Mouse (Mus musculus) forebrain, embryonic 11.5 days (tissue): ENCODE data around the gene Kcna7. TPM values are rescaled to one million over a fixed set of nuclear protein-coding genes. Genes with fewer than 3 reads are reported as not detected.

Experiments
- ATAC-seq: fragments of 200-750 bp; cut with Nextera tagmentation; replicated peaks from 2 replicates; pipeline ENCODE4 v1.8.0; 2017; ENCODE audit warnings: moderate TSS enrichment; ENCODE audit not compliant: low FRiP score
- DNase-seq: peaks from one replicate; pipeline ENCODE4 v3.0.0-alpha.2; 2017; ENCODE audit warnings: low spot score
- H3K27ac ChIP-seq: fragments of 300-500 bp; sonication (generic); 2 replicates; pipeline ENCODE4 v1.5.1; 2014; ENCODE audit warnings: low read depth, low read length
- H3K27me3 ChIP-seq: fragments of 300-500 bp; sonication (generic); 2 replicates; pipeline ENCODE4 v1.6.1; 2014; ENCODE audit warnings: mild to moderate bottlenecking, low read length, mixed read lengths; ENCODE audit not compliant: control insufficient read depth, insufficient read depth
- H3K36me3 ChIP-seq: fragments of 300-500 bp; sonication (generic); 2 replicates; pipeline ENCODE4 v1.6.1; 2014; ENCODE audit warnings: mild to moderate bottlenecking, low read length, moderate library complexity, mixed read lengths; ENCODE audit not compliant: control insufficient read depth, insufficient read depth
- H3K4me1 ChIP-seq: fragments of 300-500 bp; sonication (generic); replicated peaks from 2 replicates; pipeline ENCODE4 v1.6.1; 2014; ENCODE audit warnings: low read length, mixed read lengths; ENCODE audit not compliant: control insufficient read depth, insufficient read depth
- H3K4me2 ChIP-seq: fragments of 300-500 bp; sonication (generic); 2 replicates; pipeline ENCODE4 v1.6.1; 2014; ENCODE audit warnings: low read depth, mild to moderate bottlenecking, low read length, moderate library complexity, mixed read lengths; ENCODE audit not compliant: severe bottlenecking
- H3K4me3 ChIP-seq: fragments of 300-500 bp; sonication (generic); 2 replicates; pipeline ENCODE4 v1.5.1; 2014; ENCODE audit warnings: low read depth, low read length
- H3K9ac ChIP-seq: fragments of 300-500 bp; sonication (generic); 2 replicates; pipeline ENCODE4 v1.6.1; 2014; ENCODE audit warnings: low read length
- H3K9me3 ChIP-seq: fragments of 300-500 bp; sonication (generic); 2 replicates; pipeline ENCODE4 v1.6.1; 2016; ENCODE audit warnings: low read length, mixed read lengths; ENCODE audit not compliant: control insufficient read depth
- WGBS: fragments of 180-500 bp; shearing (Covaris S2); extraction: QIAGEN DNeasy Blood & Tissue Kit; methylation state at CpG from one replicate; pipeline ENCODE4 v1.1.7; 2014; 5-methylcytosine and 5-hydroxymethylcytosine counted together
- polyA plus RNA-seq: library from polyadenylated mRNA; unstranded; fragments of >200 nt; fragmentation: Nextera tagmentation; extraction: Ambion mirVana; gene quantifications from 2 replicates; pipeline ENCODE4 v1.2.1, GENCODE M21; 2014

The Kcna7 gene
- polyA plus RNA-seq, 1 experiment from 2014 or later = not detected

DNA sequence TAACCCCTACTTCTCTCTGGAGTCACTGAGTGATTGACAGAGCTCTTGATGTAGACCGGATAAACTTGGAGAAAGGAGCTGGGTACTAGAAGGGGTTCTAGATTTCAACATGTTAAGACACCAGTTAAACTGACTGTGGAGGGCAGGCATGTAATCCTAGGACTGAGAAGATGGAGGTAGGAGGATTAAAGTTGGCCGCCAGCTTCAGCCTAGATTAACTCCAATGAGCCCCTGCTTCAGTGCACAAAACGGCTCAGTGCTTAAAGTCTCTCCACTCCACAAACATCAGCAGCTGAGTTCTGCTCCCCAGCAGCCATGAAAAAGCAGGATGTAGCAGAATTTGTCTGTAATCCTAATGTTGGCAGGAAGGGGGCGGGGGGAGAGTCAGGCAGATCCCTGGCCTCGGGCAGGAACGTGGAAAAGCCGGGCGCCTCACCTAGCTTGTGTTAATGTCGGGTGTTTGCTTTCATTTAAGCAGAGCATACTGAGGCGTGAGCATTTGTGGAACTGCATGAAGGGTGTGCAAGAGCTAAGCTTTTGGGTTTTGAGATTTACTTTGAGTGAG is 3.9 kb upstream of the Kcna7 start:
- peaks cover 16% of the 10 kb centered on the region for H3K27me3 ChIP-seq
- 78% methylated on average over 10 of the region's 10 CpGs for WGBS
- no peak overlapping the region for H3K4me3 ChIP-seq
- H3K36me3 ChIP-seq = no peaks in the 10 kb centered on the region
- H3K9ac ChIP-seq = no peak overlapping the region
- no peak overlapping the region for H3K27ac ChIP-seq
- no peaks in the 10 kb centered on the region for H3K9me3 ChIP-seq
- no peak overlapping the region for H3K4me2 ChIP-seq
- H3K4me1 ChIP-seq = peaks cover 2% of the 10 kb centered on the region; the same call in 1 of the 2 replicates
- DNase-seq (no peak), ATAC-seq (no peak)

DNA sequence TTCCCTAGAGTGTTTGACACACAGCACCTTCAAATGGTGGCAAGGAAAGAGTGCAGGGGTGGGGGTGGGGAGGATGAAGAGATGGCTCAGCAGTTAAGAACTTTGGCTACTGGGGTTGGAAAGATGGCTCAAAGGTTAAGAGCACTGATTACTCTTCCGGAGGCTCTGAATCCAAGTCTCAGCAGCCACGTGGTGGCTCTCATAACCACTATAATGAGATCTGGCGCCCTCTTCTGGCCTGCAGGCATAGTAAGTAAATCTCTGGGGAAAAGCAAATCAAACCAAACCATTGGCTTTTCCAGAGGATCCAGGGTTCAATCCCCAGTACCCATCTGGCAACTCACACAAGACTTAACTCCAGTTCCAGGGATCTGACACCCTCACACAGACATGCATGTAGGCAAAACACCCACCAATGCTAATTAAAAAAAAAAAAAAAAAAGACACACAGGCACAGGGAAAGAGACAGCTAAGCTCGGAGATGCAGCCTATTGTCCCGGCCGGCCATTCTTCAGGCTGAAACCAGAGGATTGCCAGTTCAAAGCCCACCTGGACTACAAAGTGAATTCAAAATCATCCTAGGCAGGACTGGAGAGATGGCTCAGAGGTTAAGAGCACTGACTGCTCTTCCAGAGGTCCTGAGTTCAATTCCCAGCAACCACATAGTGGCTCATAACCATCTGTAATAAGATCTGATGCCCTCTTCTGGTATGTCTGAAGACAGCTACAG is 1.8 kb upstream of the Kcna7 start:
- H3K9ac ChIP-seq = no peak overlapping the region
- ATAC-seq (no peak), DNase-seq (peak; percentile 83)
- WGBS = 50% methylated on average over 6 of the region's 6 CpGs
- H3K36me3 ChIP-seq = no peaks in the 10 kb centered on the region
- no peaks in the 10 kb centered on the region for H3K9me3 ChIP-seq
- peaks cover 2% of the 10 kb centered on the region; the same call in 1 of the 2 replicates for H3K4me1 ChIP-seq
- H3K4me3 ChIP-seq = no peak overlapping the region
- H3K27ac ChIP-seq = no peak overlapping the region
- no peak overlapping the region for H3K4me2 ChIP-seq
- H3K27me3 ChIP-seq = peaks cover 37% of the 10 kb centered on the region

DNA sequence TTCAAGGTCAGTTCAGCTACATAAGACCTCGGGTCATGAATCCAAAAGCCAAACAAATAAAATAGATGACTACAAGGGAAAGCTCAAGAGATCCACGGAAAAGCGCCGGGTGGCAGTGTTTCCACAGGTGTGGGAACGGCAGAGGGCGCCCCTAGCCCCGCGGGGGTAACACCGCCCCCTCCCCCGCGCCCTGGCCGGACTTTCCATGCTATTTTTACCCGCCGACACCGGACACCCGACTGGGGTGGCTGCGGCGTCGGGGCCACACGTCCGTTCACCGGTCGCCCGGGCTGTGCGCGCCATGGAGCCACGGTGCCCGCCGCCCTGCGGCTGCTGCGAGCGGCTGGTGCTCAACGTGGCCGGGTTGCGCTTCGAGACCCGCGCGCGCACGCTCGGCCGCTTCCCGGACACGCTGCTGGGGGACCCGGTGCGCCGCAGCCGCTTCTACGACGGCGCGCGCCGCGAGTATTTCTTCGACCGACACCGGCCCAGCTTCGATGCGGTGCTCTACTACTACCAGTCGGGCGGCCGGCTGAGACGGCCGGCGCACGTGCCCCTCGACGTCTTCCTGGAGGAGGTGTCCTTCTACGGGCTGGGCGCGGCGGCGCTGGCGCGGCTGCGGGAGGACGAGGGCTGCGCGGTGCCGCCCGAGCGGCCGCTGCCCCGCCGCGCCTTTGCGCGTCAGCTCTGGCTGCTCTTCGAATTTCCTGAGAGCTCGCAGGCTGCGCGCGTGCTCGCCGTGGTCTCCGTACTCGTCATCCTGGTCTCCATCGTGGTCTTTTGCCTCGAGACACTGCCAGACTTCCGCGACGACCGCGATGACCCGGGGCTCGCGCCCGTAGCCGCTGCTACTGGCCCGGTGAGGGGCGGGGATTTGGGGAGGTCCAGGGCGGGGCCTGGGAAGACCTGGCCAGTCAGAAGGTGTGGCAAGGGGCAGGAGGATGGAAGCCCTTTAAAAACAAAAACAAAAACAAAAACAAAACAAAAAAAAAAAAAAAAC is 1.0 kb downstream of the Kcna7 start:
- DNase-seq = peak; percentile 61
- WGBS = 2% methylated on average over 108 of the region's 114 CpGs

DNA sequence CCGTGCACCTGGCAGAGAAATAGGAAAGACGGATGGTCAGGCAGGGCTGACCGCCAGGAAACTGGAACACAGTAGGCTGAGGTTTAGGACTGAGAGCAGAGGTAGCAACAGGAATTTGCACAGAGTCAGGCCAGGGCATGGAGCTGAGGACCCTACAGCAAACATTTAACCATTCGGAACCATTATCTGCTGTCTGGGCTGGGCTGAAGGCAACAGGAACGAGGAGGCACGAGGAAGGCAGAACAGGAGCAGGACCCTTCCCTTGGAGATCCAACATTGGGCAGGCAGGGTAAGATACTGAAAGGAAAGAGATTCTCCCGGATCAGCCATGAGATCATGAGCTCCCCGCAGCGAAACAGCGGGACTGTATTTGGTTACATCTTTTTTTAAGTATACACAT is 2.4 kb downstream of the Kcna7 start:
- H3K36me3 ChIP-seq = no peaks in the 10 kb centered on the region
- 86% methylated on average over 10 of the region's 10 CpGs for WGBS
- H3K4me1 ChIP-seq = peaks cover 2% of the 10 kb centered on the region; the same call in 1 of the 2 replicates
- no peaks in the 10 kb centered on the region for H3K9me3 ChIP-seq
- no peak overlapping the region for H3K4me2 ChIP-seq
- H3K27me3 ChIP-seq = peaks cover 67% of the 10 kb centered on the region
- ATAC-seq (no peak), DNase-seq (peak; percentile 45)
- no peak overlapping the region for H3K4me3 ChIP-seq
- H3K27ac ChIP-seq = no peak overlapping the region
- H3K9ac ChIP-seq = no peak overlapping the region

More for the DNA sequence above, 1.0 kb downstream of the Kcna7 start:
- Histone ChIP-seq H3K27me3 (peaks cover 56% of the 10 kb centered on the region), H3K27ac (no peak overlapping the region), H3K9me3 (no peaks in the 10 kb centered on the region), H3K4me2 (peak overlapping the region; percentile 34), H3K36me3 (no peaks in the 10 kb centered on the region), H3K4me3 (peak overlapping the region; percentile 18), H3K9ac (no peak overlapping the region; the same call in 1 of the 2 replicates), H3K4me1 (peaks cover 2% of the 10 kb centered on the region; the same call in 1 of the 2 replicates)
- ATAC-seq = no peak

DNA sequence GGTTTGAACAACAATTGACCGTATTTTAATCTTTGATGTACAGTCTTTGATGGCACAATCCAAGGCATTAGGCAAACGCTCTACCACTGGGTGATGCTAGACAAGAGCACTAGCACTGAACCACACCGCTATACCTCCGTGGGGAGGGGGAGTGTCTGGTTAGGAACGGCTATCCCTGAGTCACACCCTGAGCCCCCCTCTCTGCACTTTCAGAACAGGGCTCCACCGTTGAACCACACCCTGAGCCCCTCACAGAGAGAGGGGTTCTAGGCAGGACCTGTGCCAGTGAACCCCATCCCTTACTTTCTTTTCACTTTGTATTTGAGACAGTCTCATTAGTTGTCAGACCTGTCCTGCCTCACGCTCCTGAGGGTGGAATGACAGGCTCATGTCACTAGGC is 2.9 kb downstream of the Kcna7 start:
- Histone ChIP-seq H3K9me3 (no peaks in the 10 kb centered on the region), H3K4me2 (no peak overlapping the region), H3K9ac (no peak overlapping the region), H3K4me1 (peaks cover 5% of the 10 kb centered on the region; the same call in 1 of the 2 replicates), H3K4me3 (no peak overlapping the region), H3K27me3 (peaks cover 72% of the 10 kb centered on the region), H3K36me3 (no peaks in the 10 kb centered on the region), H3K27ac (no peak overlapping the region)
- ATAC-seq (no peak), DNase-seq (peak; percentile 47)
- 73% methylated on average over 7 of the region's 7 CpGs for WGBS

DNA sequence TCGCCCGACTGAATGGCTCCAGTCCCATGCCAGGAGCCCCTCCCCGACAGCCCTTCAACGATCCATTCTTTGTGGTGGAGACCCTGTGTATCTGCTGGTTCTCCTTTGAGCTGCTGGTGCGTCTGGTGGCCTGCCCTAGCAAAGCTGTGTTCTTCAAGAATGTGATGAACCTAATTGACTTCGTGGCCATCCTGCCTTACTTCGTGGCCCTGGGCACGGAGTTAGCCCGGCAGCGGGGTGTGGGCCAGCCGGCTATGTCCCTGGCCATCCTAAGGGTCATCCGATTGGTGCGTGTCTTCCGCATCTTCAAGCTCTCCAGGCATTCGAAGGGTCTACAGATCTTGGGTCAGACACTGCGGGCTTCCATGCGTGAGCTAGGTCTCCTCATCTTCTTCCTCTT is 3.5 kb downstream of the Kcna7 start:
- H3K36me3 ChIP-seq = no peaks in the 10 kb centered on the region
- no peak overlapping the region for H3K4me2 ChIP-seq
- H3K27ac ChIP-seq = no peak overlapping the region
- no peaks in the 10 kb centered on the region for H3K9me3 ChIP-seq
- ATAC-seq (no peak), DNase-seq (peak; percentile 41)
- H3K4me3 ChIP-seq = no peak overlapping the region
- 88% methylated on average over 17 of the region's 17 CpGs for WGBS
- H3K9ac ChIP-seq = no peak overlapping the region
- H3K27me3 ChIP-seq = peaks cover 78% of the 10 kb centered on the region
- peaks cover 10% of the 10 kb centered on the region; the same call in 1 of the 2 replicates for H3K4me1 ChIP-seq

DNA sequence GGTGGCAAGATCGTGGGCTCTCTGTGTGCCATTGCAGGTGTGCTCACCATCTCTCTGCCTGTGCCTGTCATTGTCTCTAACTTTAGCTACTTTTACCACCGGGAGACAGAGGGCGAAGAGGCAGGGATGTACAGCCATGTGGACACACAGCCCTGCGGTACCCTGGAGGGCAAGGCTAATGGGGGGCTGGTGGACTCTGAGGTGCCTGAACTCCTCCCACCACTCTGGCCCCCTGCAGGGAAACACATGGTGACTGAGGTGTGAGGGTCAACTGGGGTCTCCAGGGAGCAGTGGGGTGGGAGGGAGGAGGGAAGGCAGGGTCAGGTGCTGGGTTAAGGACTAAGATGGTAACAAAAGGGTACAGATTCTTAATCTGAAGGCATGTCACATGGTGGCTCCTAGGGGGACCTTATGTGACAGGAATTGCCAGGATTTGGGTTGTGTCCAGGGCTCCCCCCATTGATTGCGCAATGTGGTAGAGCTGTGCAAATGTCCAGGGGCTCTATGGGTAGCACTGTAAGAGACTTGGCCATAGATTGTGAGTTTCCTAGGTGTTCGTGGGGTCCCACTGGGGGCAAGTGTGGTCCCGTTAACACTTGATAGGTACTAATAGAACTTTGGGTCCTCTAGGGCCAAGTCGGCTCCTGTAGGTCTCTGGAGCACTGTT is 4.2 kb downstream of the Kcna7 start:
- Histone ChIP-seq H3K27ac (no peak overlapping the region), H3K9ac (no peak overlapping the region), H3K4me2 (no peak overlapping the region), H3K4me1 (peaks cover 13% of the 10 kb centered on the region; the same call in 1 of the 2 replicates), H3K27me3 (peaks cover 85% of the 10 kb centered on the region), H3K4me3 (no peak overlapping the region), H3K36me3 (no peaks in the 10 kb centered on the region), H3K9me3 (no peaks in the 10 kb centered on the region)
- peak; percentile 41 for DNase-seq
- 86% methylated on average over 8 of the region's 8 CpGs for whole genome bisulfite sequencing
- ATAC-seq = no peak

DNA sequence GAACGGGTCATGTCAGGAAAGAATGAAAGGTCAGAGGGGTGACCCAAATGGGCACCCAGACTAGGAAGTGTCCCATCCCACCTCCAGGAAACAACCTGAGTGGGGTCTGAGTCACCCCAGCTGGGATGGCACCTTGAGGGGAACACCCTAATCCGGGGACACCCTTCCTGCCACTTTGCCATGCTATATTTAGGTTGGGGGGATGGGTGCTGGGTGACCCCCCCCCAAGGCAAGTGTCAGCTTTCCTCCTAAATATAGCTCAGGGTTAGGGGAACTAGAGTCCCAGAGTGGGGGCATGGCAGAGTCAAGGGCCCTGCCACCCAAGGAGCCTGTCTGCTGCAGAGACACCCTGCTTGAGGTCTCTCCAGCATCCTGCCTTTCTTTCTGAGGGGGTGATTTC is 7.0 kb downstream of the Kcna7 start:
- Histone ChIP-seq H3K9me3 (no peaks in the 10 kb centered on the region), H3K4me1 (peaks cover 13% of the 10 kb centered on the region; the same call in 1 of the 2 replicates), H3K27me3 (peaks cover 87% of the 10 kb centered on the region), H3K36me3 (no peaks in the 10 kb centered on the region), H3K4me2 (no peak overlapping the region), H3K27ac (no peak overlapping the region), H3K4me3 (no peak overlapping the region), H3K9ac (no peak overlapping the region)
- no peak for DNase-seq
- 94% methylated on average over 2 of the region's 2 CpGs for WGBS
- no peak for ATAC-seq
